ENCODE assay signal across 21 mouse cellular contexts in genomic region chr14:75981231-75981630, GRCm38 (mm10). TPM values are rescaled to one million over a fixed set of nuclear protein-coding genes. Genes with fewer than 3 reads are reported as not detected.
DNase-seq lines count a peak whose midpoint lies in the region; ATAC-seq and TF ChIP-seq lines count a peak whose summit lies in the region.
"Had no signal": no experiment of that assay in that cellular context is flagged by ENCODE, and none has a peak within 500 bp of the region (broad histone marks: within the 10 kb centered on the region; RNA-seq: fewer than 3 reads in every experiment).

No protein-coding gene starts in this region.

- peaks cover 6% of the 10 kb centered on the region for H3K4me1 ChIP-seq in forebrain, postnatal 0 days (ENCODE audit: insufficient read depth)
- H3K4me1 ChIP-seq in forebrain, embryonic 15.5 days: peaks cover 12% of the 10 kb centered on the region
- H3K4me1 ChIP-seq in limb, embryonic 15.5 days: peaks cover 14% of the 10 kb centered on the region; the same call in 1 of the 2 replicates
- H3K4me1 ChIP-seq: heart, embryonic 15.5 days had no signal

- H3K9me3 ChIP-seq in forebrain, postnatal 0 days (ENCODE audit: low read length): no peaks in the 10 kb centered on the region
- H3K9me3 ChIP-seq in forebrain, embryonic 15.5 days: no peaks in the 10 kb centered on the region
- H3K9me3 ChIP-seq in limb, embryonic 15.5 days: no peaks in the 10 kb centered on the region
- H3K9me3 ChIP-seq: forebrain, embryonic 12.5 days; heart, embryonic 15.5 days; hindbrain, embryonic 15.5 days had no signal

- peak; percentile 23; the same call in 1 of the 2 replicates for ATAC-seq in forebrain, postnatal 0 days
- ATAC-seq in forebrain, embryonic 15.5 days (replicated peaks): no peak
- peak; percentile 52; the same call in 1 of the 2 replicates for ATAC-seq in limb, embryonic 15.5 days (ENCODE audit: insufficient number of reproducible peaks, low FRiP score, low TSS enrichment, low read depth)

- DNase-seq in forebrain, postnatal 0 days: no peak
- no peak for DNase-seq in layer of hippocampus, adult 2 months (ENCODE audit: low spot score in 2 of 2)
- DNase-seq in layer of hippocampus, postnatal 25 days (ENCODE audit: extremely low spot score in 1 of 2, low spot score in 1 of 2): no peak
- peak; percentile 47 for DNase-seq in brain, adult 2 months (ENCODE audit: low read depth, low spot score)
- DNase-seq in cerebellum, adult 9-10 months: no peak
- DNase-seq: adrenal gland, postnatal 10 days; cerebellum, adult 18-20 months; cerebellum, postnatal 10 days; gastrocnemius, postnatal 10 days; heart, adult 2 months; heart, postnatal 14 days had no signal

- H3K4me3 ChIP-seq in forebrain, postnatal 0 days (ENCODE audit: low read depth, low read length): no peak overlapping the region
- no peak overlapping the region for H3K4me3 ChIP-seq in forebrain, embryonic 15.5 days
- H3K4me3 ChIP-seq in layer of hippocampus, adult 2 months: no peak overlapping the region
- H3K4me3 ChIP-seq in limb, embryonic 15.5 days: no peak overlapping the region
- H3K4me3 ChIP-seq: forebrain, embryonic 12.5 days; heart, adult 2 months; heart, embryonic 15.5 days; hindbrain, embryonic 15.5 days had no signal

- no peaks in the 10 kb centered on the region for H3K27me3 ChIP-seq in forebrain, postnatal 0 days (ENCODE audit: insufficient read depth, low read length)
- no peaks in the 10 kb centered on the region for H3K27me3 ChIP-seq in forebrain, embryonic 15.5 days
- no peaks in the 10 kb centered on the region for H3K27me3 ChIP-seq in limb, embryonic 15.5 days
- H3K27me3 ChIP-seq: forebrain, embryonic 12.5 days; heart, embryonic 15.5 days; hindbrain, embryonic 15.5 days had no signal

- no peak overlapping the region for H3K4me2 ChIP-seq in forebrain, postnatal 0 days (ENCODE audit: low read depth)
- H3K4me2 ChIP-seq in forebrain, embryonic 15.5 days (replicated peaks): no peak overlapping the region
- no peak overlapping the region for H3K4me2 ChIP-seq in limb, embryonic 15.5 days
- H3K4me2 ChIP-seq: forebrain, embryonic 12.5 days; heart, embryonic 11.5 days; heart, embryonic 15.5 days; hindbrain, embryonic 15.5 days had no signal

- H3K36me3 ChIP-seq in forebrain, postnatal 0 days (ENCODE audit: insufficient read depth): no peaks in the 10 kb centered on the region; the same call in 1 of the 2 replicates
- H3K36me3 ChIP-seq in forebrain, embryonic 15.5 days: no peaks in the 10 kb centered on the region
- no peaks in the 10 kb centered on the region; the same call in 1 of the 2 replicates for H3K36me3 ChIP-seq in limb, embryonic 15.5 days
- H3K36me3 ChIP-seq: heart, embryonic 15.5 days; hindbrain, embryonic 15.5 days had no signal

- TF ChIP-seq CTCF in forebrain, postnatal 0 days (IDR thresholded peaks at IDR 0.05; ENCODE audit: low read depth): no peak
- no peak for TF ChIP-seq CTCF in layer of hippocampus, adult 2 months (conservative IDR thresholded peaks at IDR 0.05)

- 82% methylated on average over 3 of the region's 3 CpGs for WGBS in forebrain, postnatal 0 days
- 90% methylated on average over 3 of the region's 3 CpGs for WGBS in forebrain, embryonic 15.5 days
- WGBS in limb, embryonic 15.5 days: 85% methylated on average over 3 of the region's 3 CpGs

- H3K27ac ChIP-seq in forebrain, postnatal 0 days (ENCODE audit: low read depth, low read length): no peak overlapping the region
- H3K27ac ChIP-seq in forebrain, embryonic 15.5 days (replicated peaks): no peak overlapping the region
- H3K27ac ChIP-seq in layer of hippocampus, adult 2 months: peak overlapping the region; percentile 33
- 0 out of 2 replicates have a peak overlapping the region, but pooled peaks have one; percentile 43 for H3K27ac ChIP-seq in limb, embryonic 15.5 days
- H3K27ac ChIP-seq: forebrain, embryonic 12.5 days; heart, adult 2 months; heart, embryonic 15.5 days; hindbrain, embryonic 15.5 days had no signal

- H3K9ac ChIP-seq in forebrain, postnatal 0 days: no peak overlapping the region
- H3K9ac ChIP-seq in forebrain, embryonic 15.5 days (replicated peaks): no peak overlapping the region
- H3K9ac ChIP-seq in limb, embryonic 15.5 days: no peak overlapping the region
- H3K9ac ChIP-seq: forebrain, embryonic 12.5 days; heart, embryonic 15.5 days; hindbrain, embryonic 15.5 days had no signal

RNA-seq across cellular contexts. Expression of gene Kctd4, which starts 26.4 kb away (rescaled TPM):
- 18.6 and 25.6 TPM in 2 replicates for total RNA-seq in forebrain, postnatal 0 days (2014; rRNA removed)
- polyA plus RNA-seq in forebrain, postnatal 0 days (2015; fragmentation: Nextera tagmentation; extraction: Ambion mirVana): 13.1 and 14.2 TPM in 2 replicates
- polyA plus RNA-seq in forebrain, embryonic 15.5 days (2015; fragmentation: Nextera tagmentation; extraction: Ambion mirVana): 8.2 and 8.6 TPM in 2 replicates
- 10 to 100 TPM; 60.6 to 63.3 TPM for total RNA-seq in layer of hippocampus, adult 2 months (2021)
- 10 to 100 TPM; 55.4 to 56.9 TPM for total RNA-seq in layer of hippocampus, postnatal 25 days (2021)
- 1.8 TPM in 2 replicates for polyA plus RNA-seq in limb, embryonic 15.5 days (2015; fragmentation: Nextera tagmentation; extraction: Ambion mirVana)
- total RNA-seq: adrenal gland, postnatal 10 days; adrenal gland, postnatal 4 days; heart, adult 2 months; heart, postnatal 14 days; hematopoietic stem cell, adult 5-6 weeks had no signal
- polyA plus RNA-seq: C2C12; gonadal fat pad, adult 2 months; heart, adult 2 months had no signal

RNA-seq across cellular contexts. Expression of gene Gtf2f2, which starts 29.4 kb away (rescaled TPM):
- total RNA-seq in forebrain, postnatal 0 days (2014; rRNA removed): 41.5 and 43.8 TPM in 2 replicates
- polyA plus RNA-seq in forebrain, postnatal 0 days (2015; fragmentation: Nextera tagmentation; extraction: Ambion mirVana): 47.6 and 54.9 TPM in 2 replicates
- 47.4 and 51.7 TPM in 2 replicates for polyA plus RNA-seq in forebrain, embryonic 15.5 days (2015; fragmentation: Nextera tagmentation; extraction: Ambion mirVana)
- total RNA-seq in layer of hippocampus, adult 2 months (2021): 10 to 100 TPM; 19.3 to 22.8 TPM
- 10 to 100 TPM; 19.7 to 23.3 TPM for total RNA-seq in layer of hippocampus, postnatal 25 days (2021)
- 33.4 and 33.6 TPM in 2 replicates for polyA plus RNA-seq in limb, embryonic 15.5 days (2015; fragmentation: Nextera tagmentation; extraction: Ambion mirVana)

Comparison
In these comparisons a context has a peak if more than half of its experiments do, and no peak if none do; other contexts are left out.
1. H3K27ac ChIP-seq: peak in layer of hippocampus, adult 2 months (single experiment) and limb, embryonic 15.5 days (single experiment); none in forebrain, postnatal 0 days (single experiment) and forebrain, embryonic 15.5 days (single experiment).